Mouse (Mus musculus) thymus, adult 2 months (tissue): Measurements from ENCODE around the gene Dyrk1a.

Source experiments
- CTCF ChIP-seq: fragments of 200-500 bp; IDR thresholded peaks from 2 replicates; pipeline ENCODE4 v1.5.1; 2012; ENCODE audit warnings: mild to moderate bottlenecking, control low read depth, low read length, moderate library complexity, borderline replicate concordance; ENCODE audit not compliant: control insufficient read depth, poor library complexity, insufficient read depth; ENCODE audit errors: extremely low read depth
- POLR2A ChIP-seq: fragments of 200-500 bp; IDR thresholded peaks from 2 replicates; pipeline ENCODE4 v1.6.1; 2012; ENCODE audit warnings: mild to moderate bottlenecking, low read length, control low read depth, moderate library complexity; ENCODE audit not compliant: control insufficient read depth, poor library complexity, insufficient read depth; ENCODE audit errors: extremely low read depth

DNA sequence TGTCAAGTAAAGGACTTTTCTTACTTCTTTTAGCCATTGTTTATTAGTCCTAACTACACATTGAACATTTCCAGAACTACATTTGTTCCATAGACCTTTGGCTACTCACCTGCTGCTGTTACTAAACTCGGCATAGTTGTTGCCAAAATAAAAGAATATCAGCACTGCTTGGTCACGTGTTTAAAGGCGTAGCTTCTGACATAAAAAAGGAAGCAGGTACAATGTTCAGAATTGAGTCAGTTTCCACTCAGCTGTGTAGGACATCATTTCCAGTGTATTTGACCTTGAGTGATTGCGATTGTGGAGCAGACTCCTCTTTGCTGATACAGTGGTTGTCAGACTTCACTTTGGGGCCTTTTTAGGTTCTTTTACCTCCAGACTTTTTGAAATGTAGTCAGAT is 97.7 kb downstream of the Dyrk1a start:
- TF ChIP-seq CTCF = no peak
- no peak for TF ChIP-seq POLR2A
